Mouse (Mus musculus) activated CD4-positive, CD25-positive, alpha-beta regulatory T cell, adult 4 months (primary cell): Measurements from ENCODE around the gene Olfr1350. TPM values are rescaled to one million over a fixed set of nuclear protein-coding genes. Genes with fewer than 3 reads are reported as not detected.
"Not testable (repeated sequence)": the region's sequence is repeated elsewhere in the genome, so short reads cannot be mapped to it uniquely, and the experiment has no call there.

Experiments
- ATAC-seq: one replicate; pipeline ENCODE4 v1.8.0; 2017
- polyA plus RNA-seq, 2 experiments: library from polyadenylated mRNA; unstranded; fragments of 100-300 nt; shearing (Covaris generic); gene quantifications; one replicate each; pipeline ENCODE4 v1.2.1; 2017

Gene Olfr1350
- polyA plus RNA-seq = not detected

DNA sequence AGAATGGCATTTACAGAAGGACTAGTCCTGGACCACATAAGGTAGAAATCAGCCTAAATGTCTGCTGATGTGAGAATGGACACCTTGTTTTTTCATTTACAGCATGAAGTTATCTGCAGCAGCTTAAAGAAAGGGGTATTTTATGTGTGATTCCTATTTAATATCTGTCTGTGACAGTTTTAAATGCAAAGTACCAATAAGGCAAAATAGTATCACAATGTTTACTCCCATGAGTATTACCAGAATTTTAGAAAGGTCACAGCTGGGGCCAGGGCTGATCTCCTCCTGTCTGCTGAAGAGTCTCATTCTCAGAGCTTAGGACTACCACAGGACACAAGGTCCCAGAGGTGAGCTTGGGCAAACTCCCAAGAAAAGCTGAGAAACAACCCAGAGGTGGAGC is at the start of gene Olfr1350:
Gene Olfr1350 (plus strand): TSS at position 301 of the 400 bp plus-strand sequence.
- no peak for ATAC-seq

GRCm38 (mm10) chr7:6521666-6522065 is 43.0 kb upstream of the Olfr1350 start:
- no peak for ATAC-seq

DNA sequence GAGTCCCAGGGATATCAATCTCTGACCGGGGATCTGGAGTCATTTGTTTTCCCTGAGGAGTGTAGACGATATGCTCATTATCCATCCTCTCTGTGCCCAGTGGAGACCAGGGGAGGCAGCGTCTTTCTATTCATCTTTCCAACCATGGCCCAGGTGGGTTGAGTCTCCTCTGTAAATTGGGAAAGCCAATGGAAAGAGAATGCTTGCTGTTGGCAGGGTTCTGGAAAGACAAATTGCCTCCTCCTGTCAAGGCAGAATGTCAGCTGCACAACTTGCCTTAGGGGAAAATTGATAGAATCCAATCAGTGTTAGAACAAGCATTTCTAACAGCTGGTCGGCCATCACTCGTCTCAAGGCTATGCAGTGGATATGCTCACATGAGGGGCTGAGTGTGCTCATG is 41.8 kb upstream of the Olfr1350 start, which contains the start of gene Olfr1349:
Gene Olfr1349 (minus strand): TSS at position 101 of the 400 bp plus-strand sequence.
- ATAC-seq = no peak

- no peak for ATAC-seq
Measured at GRCm38 (mm10) chr7:6525001-6525400, 39.6 kb upstream of the Olfr1350 start.

GRCm38 (mm10) chr7:6526141-6526540 is 38.5 kb upstream of the Olfr1350 start:
- no peak for ATAC-seq

DNA sequence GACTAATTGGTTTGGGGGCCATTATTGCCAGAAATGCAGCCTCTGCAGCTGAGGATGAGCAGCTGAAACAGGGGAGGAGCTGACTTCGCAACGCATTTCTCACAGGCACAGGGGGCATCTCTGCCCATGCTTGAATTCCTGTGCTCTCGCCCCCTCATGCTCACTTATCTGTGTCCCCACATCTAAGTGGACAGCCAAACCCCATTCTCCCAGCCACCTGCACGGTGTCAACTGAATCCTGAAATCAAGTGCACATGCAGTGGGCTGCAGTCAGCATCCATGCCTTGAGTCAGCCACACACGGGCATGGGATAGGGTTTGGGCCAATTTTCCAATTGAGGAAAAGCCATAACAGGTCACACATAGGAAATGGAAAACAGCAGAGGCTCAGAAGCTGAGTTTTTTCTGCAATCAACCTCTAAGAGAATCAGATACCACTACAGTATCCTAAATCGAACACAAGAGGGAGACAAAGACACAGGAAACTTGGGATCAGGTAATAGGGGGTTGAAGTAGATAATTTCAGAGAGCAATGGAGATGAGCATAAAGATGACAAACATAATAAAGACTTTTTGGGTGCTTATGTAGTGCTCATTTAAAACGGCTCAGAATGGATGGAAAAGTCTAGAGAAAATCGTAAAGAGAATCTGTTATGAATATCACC is 21.6 kb downstream of the Olfr1350 start:
- ATAC-seq = no peak

DNA sequence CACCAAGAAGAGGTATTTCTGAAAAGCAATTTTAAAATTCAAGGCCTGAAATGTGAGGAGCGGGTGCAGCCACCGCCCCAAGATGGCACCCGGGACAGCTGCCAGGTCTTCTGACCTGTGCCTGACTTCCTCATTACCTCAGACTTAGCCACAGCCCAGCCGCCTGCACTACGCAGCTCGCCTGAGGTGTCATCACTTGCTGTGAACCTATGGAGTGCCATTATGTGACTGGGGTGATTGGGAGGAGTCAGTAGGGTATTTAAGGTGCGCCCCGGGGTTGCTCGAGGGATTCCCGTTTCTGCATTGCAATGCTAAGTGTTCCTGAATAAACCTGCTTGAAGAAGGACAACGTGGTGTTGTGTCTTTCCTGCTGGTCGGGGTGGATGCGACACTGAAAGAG is 24.1 kb downstream of the Olfr1350 start:
- ATAC-seq = not testable (repeated sequence)

GRCm38 (mm10) chr7:6603331-6603730 is 38.7 kb downstream of the Olfr1350 start:
- ATAC-seq = no peak

Other genes with a start within 250 kb of the Olfr1350 start
- 1 to 10 TPM in 1 of 2 experiments, not detected in 1; 1.1 TPM for gene Zfp583, start 233.6 kb upstream of the Olfr1350 start, polyA plus RNA-seq
- gene Gm3854, start 221.1 kb upstream of the Olfr1350 start, polyA plus RNA-seq = under 1 TPM; 0.24 to 0.31 TPM
- gene Zfp78, start 201.6 kb upstream of the Olfr1350 start, polyA plus RNA-seq = 1 to 10 TPM; 1.8 to 2.4 TPM
- gene Zfp28, start 181.5 kb upstream of the Olfr1350 start, polyA plus RNA-seq = 1 to 10 TPM; 1.9 to 5.9 TPM
- gene Smim17, start 166.1 kb upstream of the Olfr1350 start, polyA plus RNA-seq = not detected
- gene Gm20715, start 154.6 kb upstream of the Olfr1350 start, polyA plus RNA-seq = not detected
- not detected for gene Olfr1344, start 126.2 kb upstream of the Olfr1350 start, polyA plus RNA-seq
- under 1 TPM in 1 of 2 experiments, not detected in 1; 0.11 TPM for gene Olfr1336, start 108.7 kb upstream of the Olfr1350 start, polyA plus RNA-seq
- not detected for gene Olfr1346, start 97.7 kb upstream of the Olfr1350 start, polyA plus RNA-seq
- gene Olfr5, start 77.9 kb upstream of the Olfr1350 start, polyA plus RNA-seq = not detected
- gene Olfr1347, start 65.1 kb upstream of the Olfr1350 start, polyA plus RNA-seq = not detected
- gene Olfr1348, start 56.1 kb upstream of the Olfr1350 start, polyA plus RNA-seq = under 1 TPM in 1 of 2 experiments, not detected in 1; 0.95 TPM
- not detected for gene Olfr1349, start 41.9 kb upstream of the Olfr1350 start, polyA plus RNA-seq
- gene Zim1, start 131.6 kb downstream of the Olfr1350 start, polyA plus RNA-seq = not detected
- not detected for gene Peg3, start 165.6 kb downstream of the Olfr1350 start, polyA plus RNA-seq
- gene Usp29, start 165.7 kb downstream of the Olfr1350 start, polyA plus RNA-seq = not detected